Mouse (Mus musculus): ENCODE measurements around the gene Car2. TPM values are rescaled to one million over a fixed set of nuclear protein-coding genes. Genes with fewer than 3 reads are reported as not detected.

The Car2 gene
- polyA plus RNA-seq, 1 experiment from 2014 or later: 213 TPM

DNA sequence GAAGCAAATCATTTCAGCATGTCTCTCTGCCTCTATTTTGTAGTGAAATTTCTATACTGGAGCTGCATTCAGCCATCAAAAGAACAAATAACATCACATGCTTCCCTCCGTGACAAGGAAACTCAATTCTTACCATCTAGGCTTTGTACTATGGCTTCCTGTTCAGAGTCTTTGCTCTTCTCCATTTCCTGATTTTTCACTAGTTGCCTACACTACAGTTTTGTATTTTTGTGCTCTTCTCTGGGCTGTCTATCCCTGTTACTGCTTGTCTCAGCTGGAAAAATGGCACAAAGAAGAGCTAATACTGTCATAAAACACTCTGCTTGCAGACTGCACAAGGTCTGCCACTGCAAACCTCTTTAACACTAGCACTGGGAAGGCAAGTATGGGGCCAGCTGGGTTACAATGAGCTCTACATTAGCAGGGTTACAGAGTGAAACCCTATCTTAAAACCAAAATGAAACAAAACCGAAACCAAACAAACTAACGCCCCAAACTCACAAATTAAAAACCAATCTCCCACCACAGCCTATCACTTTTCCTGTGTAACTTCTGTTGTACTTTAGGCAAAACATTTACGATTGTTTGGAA is 26.0 kb downstream of the Car2 start:
- no peaks in the 10 kb centered on the region for H3K4me1 ChIP-seq
- H3K36me3 ChIP-seq: no peaks in the 10 kb centered on the region
- H3K27me3 ChIP-seq (ENCODE audit: insufficient read depth, poor library complexity, severe bottlenecking): no peaks in the 10 kb centered on the region
- H3K27ac ChIP-seq: no peak overlapping the region
- WGBS: 86% methylated on average over 4 of the region's 4 CpGs
- H3K4me3 ChIP-seq: no peak overlapping the region
- H3K9me3 ChIP-seq: no peaks in the 10 kb centered on the region
- no peak for DNase-seq (ENCODE audit: low spot score)

DNA sequence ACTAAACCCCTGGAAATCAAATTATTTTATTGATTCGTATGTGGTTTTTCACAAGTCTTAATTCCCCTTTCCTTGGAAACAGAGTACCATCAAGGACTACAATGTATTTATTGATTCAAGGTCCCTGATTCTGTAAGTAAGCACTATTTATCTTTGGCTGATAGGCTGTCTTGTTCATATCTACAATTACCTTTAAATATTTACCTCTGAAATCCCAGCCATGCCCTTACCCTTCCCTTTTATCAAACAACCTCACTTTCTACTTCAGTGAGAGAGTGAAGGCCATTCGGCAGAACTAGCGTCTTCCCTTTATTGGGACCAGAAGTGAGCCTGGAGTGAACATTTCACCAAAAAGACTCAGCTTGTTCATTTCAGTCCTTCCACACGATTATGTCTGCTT is 27.7 kb downstream of the Car2 start:
- WGBS: 82% methylated on average over 4 of the region's 4 CpGs
- Histone ChIP-seq H3K4me1 (no peaks in the 10 kb centered on the region), H3K9me3 (no peaks in the 10 kb centered on the region), H3K36me3 (no peaks in the 10 kb centered on the region), H3K27ac (no peak overlapping the region), H3K27me3 (ENCODE audit: insufficient read depth, poor library complexity, severe bottlenecking) (no peaks in the 10 kb centered on the region), H3K4me3 (no peak overlapping the region)
- no peak for DNase-seq (ENCODE audit: low spot score)

GRCm38 (mm10) chr3:14915355-14915754 is 29.3 kb downstream of the Car2 start:
- no peaks in the 10 kb centered on the region for H3K36me3 ChIP-seq
- DNase-seq (ENCODE audit: low spot score): no peak
- no peak overlapping the region for H3K27ac ChIP-seq
- no peaks in the 10 kb centered on the region for H3K9me3 ChIP-seq
- no peaks in the 10 kb centered on the region for H3K4me1 ChIP-seq
- 84% methylated on average over 2 of the region's 2 CpGs for WGBS
- H3K27me3 ChIP-seq (ENCODE audit: insufficient read depth, poor library complexity, severe bottlenecking): no peaks in the 10 kb centered on the region
- no peak overlapping the region for H3K4me3 ChIP-seq

GRCm38 (mm10) chr3:14917261-14917660 is 31.2 kb downstream of the Car2 start:
- no peak overlapping the region for H3K4me3 ChIP-seq
- WGBS: 77% methylated on average over 2 of the region's 2 CpGs

GRCm38 (mm10) chr3:14944706-14945105 is 58.6 kb downstream of the Car2 start:
- Histone ChIP-seq H3K36me3 (no peaks in the 10 kb centered on the region), H3K27ac (no peak overlapping the region), H3K27me3 (ENCODE audit: insufficient read depth, poor library complexity, severe bottlenecking) (no peaks in the 10 kb centered on the region), H3K4me3 (no peak overlapping the region), H3K4me1 (no peaks in the 10 kb centered on the region), H3K9me3 (no peaks in the 10 kb centered on the region)
- 55% methylated on average over 3 of the region's 3 CpGs for WGBS
- DNase-seq (ENCODE audit: low spot score): no peak

More at GRCm38 (mm10) chr3:14917261-14917660, 31.2 kb downstream of the Car2 start:
- Histone ChIP-seq H3K9me3 (no peaks in the 10 kb centered on the region), H3K36me3 (no peaks in the 10 kb centered on the region), H3K27ac (no peak overlapping the region), H3K27me3 (ENCODE audit: insufficient read depth, poor library complexity, severe bottlenecking) (no peaks in the 10 kb centered on the region), H3K4me1 (no peaks in the 10 kb centered on the region)
- DNase-seq (ENCODE audit: low spot score): no peak

- H3K4me1 ChIP-seq: no peaks in the 10 kb centered on the region
- H3K27ac ChIP-seq: no peak overlapping the region
- no peak overlapping the region for H3K4me3 ChIP-seq
- H3K9me3 ChIP-seq: no peaks in the 10 kb centered on the region
- H3K36me3 ChIP-seq: no peaks in the 10 kb centered on the region
- no peak for DNase-seq (ENCODE audit: low spot score)
- 90% methylated on average over 2 of the region's 2 CpGs for WGBS
- H3K27me3 ChIP-seq (ENCODE audit: insufficient read depth, poor library complexity, severe bottlenecking): no peaks in the 10 kb centered on the region
These were observed 59.6 kb downstream of the Car2 start for GRCm38 (mm10) chr3:14945627-14946026.

GRCm38 (mm10) chr3:14948067-14948800 is 62.2 kb downstream of the Car2 start:
- Histone ChIP-seq H3K27me3 (ENCODE audit: insufficient read depth, poor library complexity, severe bottlenecking) (no peaks in the 10 kb centered on the region), H3K4me1 (no peaks in the 10 kb centered on the region), H3K9me3 (no peaks in the 10 kb centered on the region), H3K36me3 (no peaks in the 10 kb centered on the region), H3K4me3 (no peak overlapping the region), H3K27ac (no peak overlapping the region)
- DNase-seq (ENCODE audit: low spot score): no peak
- WGBS: 76% methylated on average over 6 of the region's 6 CpGs

- H3K27ac ChIP-seq: no peak overlapping the region
- no peaks in the 10 kb centered on the region for H3K27me3 ChIP-seq (ENCODE audit: insufficient read depth, poor library complexity, severe bottlenecking)
- H3K4me1 ChIP-seq: no peaks in the 10 kb centered on the region
- H3K9me3 ChIP-seq: no peaks in the 10 kb centered on the region
- no peak overlapping the region for H3K4me3 ChIP-seq
- H3K36me3 ChIP-seq: no peaks in the 10 kb centered on the region
- 83% methylated on average over 2 of the region's 2 CpGs for WGBS
- DNase-seq (ENCODE audit: low spot score): no peak
These were observed 64.0 kb downstream of the Car2 start for GRCm38 (mm10) chr3:14950031-14950430.

Other genes starting within 250 kb of the Car2 start
- gene Car13, start 244.5 kb upstream of the Car2 start, polyA plus RNA-seq (2016; fragmentation: Nextera tagmentation; extraction: Ambion mirVana): 4.8 TPM in 2 replicates
- gene Car1, start 77.9 kb upstream of the Car2 start, polyA plus RNA-seq (2016; fragmentation: Nextera tagmentation; extraction: Ambion mirVana): 0.36 and 1.8 TPM in 2 replicates
- 11.1 and 12.2 TPM in 2 replicates for gene Car3, start 22.8 kb upstream of the Car2 start, polyA plus RNA-seq (2016; fragmentation: Nextera tagmentation; extraction: Ambion mirVana)